Mouse (Mus musculus): ENCODE measurements around the gene Brd3os. TPM values are rescaled to one million over a fixed set of nuclear protein-coding genes. Genes with fewer than 3 reads are reported as not detected.

The Brd3os gene
- polyA plus RNA-seq, 1 experiment = 0.81 TPM

DNA sequence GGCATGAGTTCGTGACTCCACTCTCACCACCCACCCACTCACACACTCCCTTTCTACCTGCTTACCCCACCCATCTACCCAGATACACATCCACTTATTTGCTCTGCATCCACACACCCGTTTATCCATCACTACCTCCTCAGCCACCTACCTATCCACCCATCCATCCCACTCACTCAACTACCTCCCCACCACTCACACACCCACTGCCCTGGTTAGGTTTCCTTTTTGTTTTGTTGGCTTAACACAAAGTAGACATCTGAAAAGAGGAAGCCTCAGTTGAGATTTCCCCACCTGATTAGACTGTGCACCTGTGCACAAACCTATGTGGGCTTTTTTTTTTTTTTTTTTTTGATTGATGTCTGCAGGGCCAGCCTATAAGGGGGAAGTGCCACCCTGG, 9.5 kb upstream of the Brd3os start:
- Histone ChIP-seq H3K27me3 (ENCODE audit: control insufficient read depth, insufficient read depth, low read length) (no peaks in the 10 kb centered on the region), H3K36me3 (ENCODE audit: control insufficient read depth, insufficient read depth, low read length) (no peaks in the 10 kb centered on the region), H3K27ac (ENCODE audit: insufficient read depth, low read depth, low read length) (no peak overlapping the region), H3K4me3 (ENCODE audit: low read depth, low read length) (no peak overlapping the region), H3K4me1 (ENCODE audit: control insufficient read depth, insufficient read depth, insufficient read length, low read length) (peaks cover 5% of the 10 kb centered on the region; the same call in 1 of the 2 replicates)
- WGBS = 48% methylated on average over 2 of the region's 2 CpGs
- no peak for TF ChIP-seq CTCF (IDR thresholded peaks at IDR 0.05; ENCODE audit: extremely low read depth, insufficient read length, insufficient replicate concordance, low read depth, low read length)
- TF ChIP-seq POLR2A (IDR thresholded peaks at IDR 0.05; ENCODE audit: low read depth, low read length) = no peak

DNA sequence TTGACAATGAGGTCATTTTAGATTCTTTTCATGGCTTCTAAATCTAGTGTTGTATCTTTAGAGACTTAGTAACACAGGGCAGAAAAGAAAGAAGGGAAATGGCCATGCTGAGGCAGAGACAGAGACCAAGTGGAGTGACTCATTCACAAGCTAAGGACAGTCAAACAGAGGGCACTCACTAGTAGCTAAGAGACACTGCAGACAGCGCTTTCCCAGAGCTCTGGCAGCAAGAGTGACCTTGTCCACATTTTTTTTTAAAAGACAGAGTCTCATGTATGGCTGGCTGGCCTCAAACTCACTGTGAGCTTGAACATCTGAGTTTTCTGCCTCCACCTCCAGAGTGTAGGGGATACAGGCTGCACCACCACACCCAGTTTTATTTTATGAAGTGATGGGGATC, 4.2 kb upstream of the Brd3os start:
- no peak overlapping the region for H3K27ac ChIP-seq (ENCODE audit: insufficient read depth, low read depth, low read length)
- no peak overlapping the region for H3K4me3 ChIP-seq (ENCODE audit: low read depth, low read length)
- no peak for TF ChIP-seq POLR2A (IDR thresholded peaks at IDR 0.05; ENCODE audit: low read depth, low read length)
- TF ChIP-seq CTCF (IDR thresholded peaks at IDR 0.05; ENCODE audit: extremely low read depth, insufficient read length, insufficient replicate concordance, low read depth, low read length) = no peak
- no peaks in the 10 kb centered on the region for H3K27me3 ChIP-seq (ENCODE audit: control insufficient read depth, insufficient read depth, low read length)
- H3K4me1 ChIP-seq (ENCODE audit: control insufficient read depth, insufficient read depth, insufficient read length, low read length) = peaks cover 11% of the 10 kb centered on the region; the same call in 1 of the 2 replicates
- WGBS = 65% methylated on average over 1 of the region's 1 CpGs
- H3K36me3 ChIP-seq (ENCODE audit: control insufficient read depth, insufficient read depth, low read length) = no peaks in the 10 kb centered on the region

GRCm38 (mm10) chr2:27438281-27438680, 3.8 kb upstream of the Brd3os start:
- 17% methylated on average over 11 of the region's 11 CpGs for WGBS
- Histone ChIP-seq H3K4me1 (ENCODE audit: control insufficient read depth, insufficient read depth, insufficient read length, low read length) (peaks cover 11% of the 10 kb centered on the region; the same call in 1 of the 2 replicates), H3K27me3 (ENCODE audit: control insufficient read depth, insufficient read depth, low read length) (no peaks in the 10 kb centered on the region), H3K27ac (ENCODE audit: insufficient read depth, low read depth, low read length) (no peak overlapping the region), H3K4me3 (ENCODE audit: low read depth, low read length) (no peak overlapping the region), H3K36me3 (ENCODE audit: control insufficient read depth, insufficient read depth, low read length) (no peaks in the 10 kb centered on the region)
- no peak for TF ChIP-seq POLR2A (IDR thresholded peaks at IDR 0.05; ENCODE audit: low read depth, low read length)
- no peak for TF ChIP-seq CTCF (IDR thresholded peaks at IDR 0.05; ENCODE audit: extremely low read depth, insufficient read length, insufficient replicate concordance, low read depth, low read length)

DNA sequence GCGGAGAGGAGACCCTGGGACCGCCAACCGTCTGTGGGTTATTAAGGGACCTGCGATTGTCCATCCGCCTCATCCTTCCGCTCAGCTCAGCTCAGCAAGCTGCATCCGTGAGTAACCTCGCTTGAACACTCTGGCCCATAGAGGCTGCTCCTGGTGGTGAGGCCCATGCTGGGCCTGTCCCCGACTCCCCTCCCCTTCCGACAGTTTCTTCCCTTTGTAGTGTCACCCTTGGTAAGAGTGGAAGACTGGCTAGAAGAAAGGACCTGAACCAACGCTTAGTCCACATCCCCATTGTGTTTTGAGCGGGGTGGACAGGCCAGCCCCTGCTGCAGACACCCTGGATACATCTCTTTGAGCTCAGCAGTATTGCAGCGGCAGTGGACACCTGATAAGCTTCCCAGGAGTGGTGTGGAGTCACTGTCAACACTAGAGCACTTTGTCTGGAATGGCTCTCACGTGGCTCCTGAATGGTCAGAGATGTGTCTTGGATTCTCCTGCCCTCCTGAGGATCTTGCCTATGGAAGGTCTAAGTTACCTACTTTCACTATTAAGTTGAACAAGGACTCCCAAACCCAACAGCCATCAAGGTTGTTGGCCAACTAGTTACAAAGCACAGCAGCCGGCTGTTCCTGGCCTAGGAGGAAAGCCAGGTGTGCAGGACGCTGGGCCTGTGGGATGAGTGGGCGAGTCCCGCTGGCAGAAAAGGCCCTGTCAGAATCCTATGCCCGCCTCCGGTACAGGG, 755 bp downstream of the Brd3os start:
- Histone ChIP-seq H3K4me1 (ENCODE audit: control insufficient read depth, insufficient read depth, insufficient read length, low read length) (peaks cover 8% of the 10 kb centered on the region; the same call in 1 of the 2 replicates), H3K4me3 (ENCODE audit: low read depth, low read length) (peak overlapping the region; percentile 63), H3K27ac (ENCODE audit: insufficient read depth, low read depth, low read length) (no peak overlapping the region), H3K27me3 (ENCODE audit: control insufficient read depth, insufficient read depth, low read length) (no peaks in the 10 kb centered on the region), H3K36me3 (ENCODE audit: control insufficient read depth, insufficient read depth, low read length) (peaks cover 11% of the 10 kb centered on the region; the same call in 1 of the 2 replicates)
- TF ChIP-seq POLR2A (IDR thresholded peaks at IDR 0.05; ENCODE audit: low read depth, low read length) = 0 out of 2 replicates have a peak, but pooled peaks have one; percentile 7
- no peak for TF ChIP-seq CTCF (IDR thresholded peaks at IDR 0.05; ENCODE audit: extremely low read depth, insufficient read length, insufficient replicate concordance, low read depth, low read length)
- 32% methylated on average over 20 of the region's 20 CpGs for WGBS

GRCm38 (mm10) chr2:27443450-27443708, 1.3 kb downstream of the Brd3os start:
- H3K36me3 ChIP-seq (ENCODE audit: control insufficient read depth, insufficient read depth, low read length) = peaks cover 16% of the 10 kb centered on the region
- no peaks in the 10 kb centered on the region for H3K27me3 ChIP-seq (ENCODE audit: control insufficient read depth, insufficient read depth, low read length)
- WGBS = 75% methylated on average over 5 of the region's 5 CpGs
- no peak overlapping the region for H3K4me3 ChIP-seq (ENCODE audit: low read depth, low read length)
- peaks cover 8% of the 10 kb centered on the region; the same call in 1 of the 2 replicates for H3K4me1 ChIP-seq (ENCODE audit: control insufficient read depth, insufficient read depth, insufficient read length, low read length)
- no peak overlapping the region for H3K27ac ChIP-seq (ENCODE audit: insufficient read depth, low read depth, low read length)
- no peak for TF ChIP-seq POLR2A (IDR thresholded peaks at IDR 0.05; ENCODE audit: low read depth, low read length)
- TF ChIP-seq CTCF (IDR thresholded peaks at IDR 0.05; ENCODE audit: extremely low read depth, insufficient read length, insufficient replicate concordance, low read depth, low read length) = no peak

DNA sequence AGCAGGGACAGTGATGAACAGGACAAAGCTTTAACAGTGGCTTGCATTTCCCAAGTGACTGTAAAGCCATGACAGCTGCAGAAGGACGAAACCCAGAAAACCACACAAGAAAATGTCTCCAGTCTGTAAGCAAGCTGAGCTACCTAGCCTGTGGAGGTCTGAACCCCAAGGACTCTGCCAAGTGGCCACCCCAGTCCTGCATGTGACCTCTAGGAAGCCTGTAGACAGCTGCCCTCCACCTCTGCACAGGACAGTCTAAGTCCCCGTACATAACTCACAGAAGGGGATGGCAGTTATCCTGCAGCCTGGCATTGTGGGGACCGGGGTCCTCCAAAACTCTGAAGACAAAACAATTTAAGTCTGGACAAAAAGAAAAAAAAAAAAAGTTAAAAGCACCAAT, 3.8 kb downstream of the Brd3os start:
- no peak for TF ChIP-seq POLR2A (IDR thresholded peaks at IDR 0.05; ENCODE audit: low read depth, low read length)
- no peak for TF ChIP-seq CTCF (IDR thresholded peaks at IDR 0.05; ENCODE audit: extremely low read depth, insufficient read length, insufficient replicate concordance, low read depth, low read length)
- no peak overlapping the region for H3K4me3 ChIP-seq (ENCODE audit: low read depth, low read length)
- H3K4me1 ChIP-seq (ENCODE audit: control insufficient read depth, insufficient read depth, insufficient read length, low read length) = peaks cover 6% of the 10 kb centered on the region; the same call in 1 of the 2 replicates
- no peaks in the 10 kb centered on the region for H3K27me3 ChIP-seq (ENCODE audit: control insufficient read depth, insufficient read depth, low read length)
- H3K36me3 ChIP-seq (ENCODE audit: control insufficient read depth, insufficient read depth, low read length) = peaks cover 39% of the 10 kb centered on the region
- no peak overlapping the region for H3K27ac ChIP-seq (ENCODE audit: insufficient read depth, low read depth, low read length)
- WGBS = 89% methylated on average over 3 of the region's 3 CpGs

DNA sequence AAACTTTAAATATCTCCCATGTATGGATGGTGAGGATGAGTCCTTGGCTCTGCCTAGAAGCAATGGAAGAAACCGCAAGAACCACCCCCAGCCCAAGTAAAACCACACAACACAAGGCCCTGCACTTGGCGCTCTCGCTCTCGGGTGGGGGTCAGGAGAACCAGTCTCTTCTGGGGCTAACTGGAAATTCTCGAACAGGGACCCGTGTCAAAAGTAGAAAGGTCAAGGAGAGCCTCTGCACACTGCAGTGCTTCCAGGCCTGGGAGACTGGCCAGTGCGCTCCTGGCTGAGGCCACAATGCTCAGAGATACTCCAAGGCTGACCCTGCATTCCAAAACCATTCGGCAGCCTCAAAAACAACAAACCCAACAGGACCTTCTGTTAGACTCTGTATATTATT, 4.7 kb downstream of the Brd3os start:
- peaks cover 48% of the 10 kb centered on the region for H3K36me3 ChIP-seq (ENCODE audit: control insufficient read depth, insufficient read depth, low read length)
- no peak overlapping the region for H3K27ac ChIP-seq (ENCODE audit: insufficient read depth, low read depth, low read length)
- no peak for TF ChIP-seq POLR2A (IDR thresholded peaks at IDR 0.05; ENCODE audit: low read depth, low read length)
- no peak for TF ChIP-seq CTCF (IDR thresholded peaks at IDR 0.05; ENCODE audit: extremely low read depth, insufficient read length, insufficient replicate concordance, low read depth, low read length)
- no peaks in the 10 kb centered on the region for H3K27me3 ChIP-seq (ENCODE audit: control insufficient read depth, insufficient read depth, low read length)
- H3K4me1 ChIP-seq (ENCODE audit: control insufficient read depth, insufficient read depth, insufficient read length, low read length) = peaks cover 6% of the 10 kb centered on the region; the same call in 1 of the 2 replicates
- 91% methylated on average over 8 of the region's 8 CpGs for WGBS
- H3K4me3 ChIP-seq (ENCODE audit: low read depth, low read length) = no peak overlapping the region

Data from small intestine, adult 2 months (tissue).